26 mouse cellular contexts compared by ENCODE assay signal in genomic region chr8:13828598-13829172, GRCm38 (mm10). TPM values are rescaled to one million over a fixed set of nuclear protein-coding genes. Genes with fewer than 3 reads are reported as not detected.
"Had no signal": no experiment of that assay in that cellular context is flagged by ENCODE, and none has a peak within 500 bp of the region (broad histone marks: within the 10 kb centered on the region; RNA-seq: fewer than 3 reads in every experiment).

No protein-coding gene starts in this region.

- ATAC-seq: liver, postnatal 0 days; midbrain, embryonic 16.5 days had no signal

- H3K4me3 ChIP-seq: liver, embryonic 13.5 days; liver, embryonic 15.5 days; megakaryocyte, embryonic 14.5 days; midbrain, embryonic 10.5 days; midbrain, embryonic 12.5 days; myocyte; neural tube, embryonic 13.5 days; neural tube, embryonic 15.5 days had no signal

- H3K27ac ChIP-seq: liver, embryonic 13.5 days; liver, embryonic 15.5 days; macrophage; midbrain, embryonic 10.5 days; midbrain, embryonic 12.5 days; neural tube, embryonic 13.5 days; neural tube, embryonic 15.5 days had no signal

- DNase-seq: liver; liver, embryonic 13.5 days; liver, postnatal 0 days; midbrain, embryonic 14.5 days; retina, postnatal 1 day; right cerebral cortex, postnatal 25 days; right cerebral cortex, postnatal 4 days; spleen, adult 18-20 months; thymus, adult 18-20 months; thymus, postnatal 14 days; thymus, postnatal 36 days had no signal

- H3K27me3 ChIP-seq: liver, embryonic 13.5 days; liver, embryonic 15.5 days; midbrain, embryonic 12.5 days; neural tube, embryonic 13.5 days; neural tube, embryonic 15.5 days had no signal

- H3K4me2 ChIP-seq: liver, embryonic 11.5 days; liver, embryonic 13.5 days; liver, embryonic 15.5 days; midbrain, embryonic 12.5 days; neural tube, embryonic 13.5 days; neural tube, embryonic 15.5 days had no signal

- H3K9ac ChIP-seq: liver, embryonic 13.5 days; liver, embryonic 15.5 days; liver, postnatal 0 days; midbrain, embryonic 12.5 days; neural tube, embryonic 13.5 days; neural tube, embryonic 15.5 days had no signal

- H3K36me3 ChIP-seq: liver, embryonic 13.5 days; liver, embryonic 15.5 days; midbrain, embryonic 10.5 days; midbrain, embryonic 12.5 days; neural tube, embryonic 13.5 days; neural tube, embryonic 15.5 days had no signal

- H3K4me1 ChIP-seq: liver, embryonic 13.5 days; liver, embryonic 15.5 days; megakaryocyte, embryonic 14.5 days; midbrain, embryonic 10.5 days; midbrain, embryonic 12.5 days; neural tube, embryonic 13.5 days; neural tube, embryonic 15.5 days had no signal

- H3K9me3 ChIP-seq: liver, embryonic 13.5 days; liver, embryonic 15.5 days; megakaryocyte, embryonic 14.5 days; midbrain, embryonic 10.5 days; midbrain, embryonic 12.5 days; neural tube, embryonic 13.5 days; neural tube, embryonic 15.5 days had no signal

RNA-seq across cellular contexts. Expression of gene AF366264, which starts 9.5 kb away (rescaled TPM):
- polyA plus RNA-seq: liver, embryonic 11.5 days; liver, embryonic 13.5 days; liver, embryonic 15.5 days; liver, postnatal 0 days; macrophage; midbrain, embryonic 10.5 days; midbrain, embryonic 12.5 days; midbrain, embryonic 14.5 days; midbrain, embryonic 16.5 days; myocyte; neural tube, embryonic 11.5 days; neural tube, embryonic 13.5 days; neural tube, embryonic 15.5 days; small intestine, adult 2 months; stomach, embryonic 14.5 days; stomach, embryonic 16.5 days; thymus, postnatal 0 days had no signal
